Mouse (Mus musculus): Measurements from ENCODE around the gene Coq6.
"Not testable (repeated sequence)": the region's sequence is repeated elsewhere in the genome, so short reads cannot be mapped to it uniquely, and the experiment has no call there.

Coq6 gene

GRCm38 (mm10) chr12:84361555-84362489, at the start of gene Coq6, which contains the start of gene Fam161b:
Gene Coq6, plus strand, starts transcription at chr12:84361657.
Gene Fam161b, minus strand, starts transcription at chr12:84361833.
- peak; percentile 92 for DNase-seq (ENCODE audit: low spot score)

GRCm38 (mm10) chr12:84316006-84316405, 45.5 kb upstream of the Coq6 start:
- DNase-seq (ENCODE audit: low spot score): no peak

- peak; percentile 86 for DNase-seq (ENCODE audit: low spot score)
These were observed 44.5 kb upstream of the Coq6 start, which contains the start of gene Zfp410 for GRCm38 (mm10) chr12:84316721-84317621. Gene Zfp410, plus strand, starts transcription at chr12:84316852.

GRCm38 (mm10) chr12:84327111-84327512, 34.3 kb upstream of the Coq6 start:
- no peak for DNase-seq (ENCODE audit: low spot score)

GRCm38 (mm10) chr12:84336963-84337625, 24.4 kb upstream of the Coq6 start:
- no peak for DNase-seq (ENCODE audit: low spot score)

GRCm38 (mm10) chr12:84347192-84347591, 14.3 kb upstream of the Coq6 start:
- DNase-seq (ENCODE audit: low spot score): peak; percentile 71

GRCm38 (mm10) chr12:84358699-84359098, 2.8 kb upstream of the Coq6 start:
- DNase-seq (ENCODE audit: low spot score): not testable (repeated sequence)

- DNase-seq (ENCODE audit: low spot score): no peak
These were observed 1.4 kb downstream of the Coq6 start for GRCm38 (mm10) chr12:84362872-84363271.

- no peak for DNase-seq (ENCODE audit: low spot score)
These were observed 2.8 kb downstream of the Coq6 start for GRCm38 (mm10) chr12:84364291-84364690.

GRCm38 (mm10) chr12:84365137-84365536, 3.7 kb downstream of the Coq6 start:
- DNase-seq (ENCODE audit: low spot score): no peak

- DNase-seq (ENCODE audit: low spot score): peak; percentile 61
These were observed 5.5 kb downstream of the Coq6 start for GRCm38 (mm10) chr12:84366971-84367370.

GRCm38 (mm10) chr12:84371647-84372046, 10.2 kb downstream of the Coq6 start:
- DNase-seq (ENCODE audit: low spot score): no peak

GRCm38 (mm10) chr12:84373831-84374481, 12.5 kb downstream of the Coq6 start:
- no peak for DNase-seq (ENCODE audit: low spot score)

GRCm38 (mm10) chr12:84382369-84382768, 20.9 kb downstream of the Coq6 start:
- DNase-seq (ENCODE audit: low spot score): no peak

GRCm38 (mm10) chr12:84384644-84385081, 23.2 kb downstream of the Coq6 start:
- DNase-seq (ENCODE audit: low spot score): no peak

- DNase-seq (ENCODE audit: low spot score): no peak
These were observed 24.0 kb downstream of the Coq6 start for GRCm38 (mm10) chr12:84385408-84385807.

GRCm38 (mm10) chr12:84388097-84388496, 26.6 kb downstream of the Coq6 start:
- DNase-seq (ENCODE audit: low spot score): no peak

- DNase-seq (ENCODE audit: low spot score): no peak
These were observed 27.4 kb downstream of the Coq6 start for GRCm38 (mm10) chr12:84388774-84389400.

GRCm38 (mm10) chr12:84390336-84390735, 28.9 kb downstream of the Coq6 start:
- DNase-seq (ENCODE audit: low spot score): no peak

GRCm38 (mm10) chr12:84392681-84393080, 31.2 kb downstream of the Coq6 start:
- DNase-seq (ENCODE audit: low spot score): no peak

- no peak for DNase-seq (ENCODE audit: low spot score)
These were observed 32.4 kb downstream of the Coq6 start for GRCm38 (mm10) chr12:84393847-84394246.

All from testis, postnatal 10 days (tissue).